Mouse (Mus musculus) spleen, postnatal 36 days (tissue): ENCODE measurements around the gene Slk.

Experiments
- DNase-seq, 2 experiments: peaks; one replicate each; pipeline ENCODE4 v3.0.0; 2022; ENCODE audit warnings: low spot score in 2 of 2, mixed read lengths in 1 of 2

Slk gene

DNA sequence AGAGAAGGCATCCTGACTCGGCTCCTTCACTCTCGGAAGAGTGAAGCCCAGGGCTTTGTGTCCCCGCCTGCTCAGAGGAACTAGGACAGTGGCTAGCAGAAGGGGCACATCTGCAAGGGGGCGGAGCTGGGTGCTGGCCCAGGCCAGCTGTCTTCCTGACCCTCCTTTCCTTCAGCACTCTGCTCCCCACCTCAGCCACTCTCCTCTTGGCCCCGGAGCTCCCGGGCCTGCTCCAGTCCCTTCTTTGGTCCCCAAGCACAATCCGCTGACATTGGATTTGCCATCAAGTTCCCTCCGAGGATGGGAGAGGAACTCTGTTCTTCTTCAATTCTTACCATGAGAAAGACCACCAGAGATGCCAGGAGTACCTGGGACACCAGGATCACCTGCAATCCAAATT lies 72.8 kb downstream of the Slk start:
- DNase-seq = no peak

GRCm38 (mm10) chr19:47653173-47653572 lies 73.7 kb downstream of the Slk start:
- no peak for DNase-seq

- DNase-seq = no peak
Observed at GRCm38 (mm10) chr19:47654896-47655295, 75.4 kb downstream of the Slk start.

GRCm38 (mm10) chr19:47658914-47659535 lies 79.5 kb downstream of the Slk start:
- DNase-seq = peak; percentile 13 to 22

DNA sequence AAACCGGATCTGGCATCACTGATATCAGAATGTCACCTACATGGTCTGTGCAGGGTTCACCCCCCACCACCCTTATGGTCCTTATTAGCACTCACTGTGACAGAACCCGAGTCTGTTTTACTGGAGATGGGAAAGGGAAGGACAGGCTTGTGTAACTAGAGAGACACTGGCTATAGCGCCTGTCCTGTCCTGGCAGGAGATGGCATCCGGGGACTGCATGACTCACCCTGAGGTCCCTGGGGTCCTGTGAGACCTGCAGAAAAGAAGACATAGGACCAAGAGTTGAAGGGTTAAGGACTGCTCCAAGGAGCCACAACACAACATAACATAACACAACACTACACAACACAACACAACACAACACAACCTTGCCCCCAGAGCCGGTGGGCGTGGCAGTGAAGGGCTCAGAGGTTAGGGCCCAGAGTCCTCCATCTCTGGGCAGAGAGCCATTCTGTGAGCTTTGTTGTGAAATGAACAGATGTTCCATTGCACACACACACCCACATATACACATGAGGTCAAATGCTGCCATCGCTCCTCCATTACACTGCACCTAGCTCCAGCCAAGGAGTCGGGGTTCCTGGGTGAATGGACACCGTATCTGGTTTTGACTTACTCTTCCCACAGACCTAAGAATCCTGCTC lies 80.4 kb downstream of the Slk start:
- no peak for DNase-seq

DNA sequence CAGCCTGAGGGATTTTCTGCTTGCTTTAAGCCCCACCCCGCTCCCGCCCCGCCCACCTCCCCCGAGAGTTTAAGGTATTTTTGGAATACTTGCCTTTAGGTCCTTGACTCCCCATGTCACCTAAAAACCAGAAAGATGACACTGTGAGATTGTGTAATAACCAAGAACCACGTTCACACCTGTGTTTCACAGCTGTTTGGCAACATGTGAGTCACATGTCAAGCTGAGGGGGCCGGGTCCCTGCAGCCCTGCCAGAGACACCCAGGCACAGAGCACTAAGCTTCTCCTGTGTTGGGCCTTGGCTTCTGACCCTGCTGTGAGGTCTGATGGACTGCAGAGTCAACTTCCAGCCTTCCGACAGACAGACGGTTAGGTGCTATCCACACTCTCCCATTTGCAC lies 88.1 kb downstream of the Slk start:
- no peak for DNase-seq

DNA sequence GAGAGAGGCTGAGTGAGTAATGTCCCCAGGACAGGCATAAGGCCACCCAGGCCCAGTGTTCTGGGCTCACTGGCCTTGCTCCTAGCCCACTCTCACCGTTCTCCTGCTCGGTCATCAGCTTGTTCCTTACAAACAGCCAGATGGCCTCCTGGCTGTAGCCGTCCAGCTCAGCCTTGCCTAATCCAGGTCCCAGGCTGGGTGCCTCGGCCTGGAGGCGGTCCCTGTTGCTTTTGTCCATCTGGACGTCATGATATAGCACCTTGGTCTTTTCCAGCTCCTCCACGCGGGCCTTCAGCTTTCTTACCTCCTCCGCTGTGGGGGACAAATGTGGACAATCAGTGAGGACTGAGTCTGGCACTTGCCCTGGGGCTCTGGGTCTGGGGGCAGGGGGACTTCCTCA lies 88.9 kb downstream of the Slk start:
- DNase-seq = no peak

DNA sequence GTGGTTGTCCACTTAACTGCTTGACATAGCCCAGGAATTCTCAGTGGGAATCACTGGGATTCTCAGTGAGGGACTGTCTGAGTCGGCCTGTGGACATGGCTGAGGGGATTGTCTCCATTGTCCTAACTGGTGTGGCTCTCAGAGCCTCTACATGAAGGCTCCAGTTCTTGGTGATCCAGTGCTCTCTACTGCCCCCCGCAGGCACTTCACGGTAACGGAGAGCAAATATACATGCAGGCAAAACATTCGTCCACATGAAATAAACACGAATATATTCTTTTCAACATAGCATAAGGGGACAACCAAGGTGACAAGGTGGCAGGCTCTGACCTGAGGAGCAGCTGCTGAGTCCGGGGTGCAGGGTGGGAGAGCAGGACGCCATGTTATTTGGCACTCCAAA lies 94.9 kb downstream of the Slk start:
- DNase-seq = no peak

DNA sequence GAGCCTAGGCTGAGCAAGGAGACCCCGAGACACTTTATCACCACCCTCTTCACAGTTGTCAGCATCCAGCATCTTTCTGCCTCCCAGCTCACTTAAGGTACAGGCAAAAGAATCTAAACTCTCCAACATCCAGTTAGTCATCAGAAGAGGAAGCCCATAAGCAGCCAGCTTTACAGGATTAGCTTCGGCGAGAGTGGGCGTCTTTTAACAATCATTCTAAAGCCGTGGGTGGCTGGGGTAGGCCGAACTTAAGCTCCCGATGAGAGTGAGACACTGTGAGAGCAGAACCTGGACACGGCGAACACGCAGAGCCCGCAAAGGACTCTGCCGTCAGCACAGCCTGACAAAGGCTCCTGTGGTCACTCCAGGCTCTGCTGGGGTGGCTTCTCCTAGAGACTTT lies 99.2 kb downstream of the Slk start:
- DNase-seq = no peak

- DNase-seq = no peak
Observed at GRCm38 (mm10) chr19:47689592-47689991, 110.1 kb downstream of the Slk start.

DNA sequence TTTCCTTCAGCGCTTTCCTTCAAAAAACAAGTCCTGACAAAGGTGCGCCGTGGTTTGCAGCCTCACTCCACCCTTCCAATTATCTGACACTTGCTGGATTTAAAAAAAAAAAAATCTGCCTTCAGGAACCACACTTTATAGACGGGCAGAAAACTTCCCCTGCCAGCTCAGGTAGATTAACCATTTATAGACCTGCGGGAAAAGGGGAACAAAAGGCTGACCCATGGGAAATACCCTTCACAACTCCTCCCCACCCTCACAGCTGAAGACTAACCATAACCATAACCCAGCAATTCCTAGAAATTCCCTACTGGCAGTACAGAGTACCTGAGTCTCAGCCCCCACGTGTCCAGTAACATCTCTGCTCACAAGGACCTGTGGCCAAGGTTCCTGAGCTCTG lies 112.5 kb downstream of the Slk start, which contains the start of gene Col17a1:
Gene Col17a1 (minus strand): TSS at position 101 of the 400 bp plus-strand sequence.
- DNase-seq = no peak
